Mouse (Mus musculus): ENCODE results near the gene Fam181b.

Gene Fam181b

DNA sequence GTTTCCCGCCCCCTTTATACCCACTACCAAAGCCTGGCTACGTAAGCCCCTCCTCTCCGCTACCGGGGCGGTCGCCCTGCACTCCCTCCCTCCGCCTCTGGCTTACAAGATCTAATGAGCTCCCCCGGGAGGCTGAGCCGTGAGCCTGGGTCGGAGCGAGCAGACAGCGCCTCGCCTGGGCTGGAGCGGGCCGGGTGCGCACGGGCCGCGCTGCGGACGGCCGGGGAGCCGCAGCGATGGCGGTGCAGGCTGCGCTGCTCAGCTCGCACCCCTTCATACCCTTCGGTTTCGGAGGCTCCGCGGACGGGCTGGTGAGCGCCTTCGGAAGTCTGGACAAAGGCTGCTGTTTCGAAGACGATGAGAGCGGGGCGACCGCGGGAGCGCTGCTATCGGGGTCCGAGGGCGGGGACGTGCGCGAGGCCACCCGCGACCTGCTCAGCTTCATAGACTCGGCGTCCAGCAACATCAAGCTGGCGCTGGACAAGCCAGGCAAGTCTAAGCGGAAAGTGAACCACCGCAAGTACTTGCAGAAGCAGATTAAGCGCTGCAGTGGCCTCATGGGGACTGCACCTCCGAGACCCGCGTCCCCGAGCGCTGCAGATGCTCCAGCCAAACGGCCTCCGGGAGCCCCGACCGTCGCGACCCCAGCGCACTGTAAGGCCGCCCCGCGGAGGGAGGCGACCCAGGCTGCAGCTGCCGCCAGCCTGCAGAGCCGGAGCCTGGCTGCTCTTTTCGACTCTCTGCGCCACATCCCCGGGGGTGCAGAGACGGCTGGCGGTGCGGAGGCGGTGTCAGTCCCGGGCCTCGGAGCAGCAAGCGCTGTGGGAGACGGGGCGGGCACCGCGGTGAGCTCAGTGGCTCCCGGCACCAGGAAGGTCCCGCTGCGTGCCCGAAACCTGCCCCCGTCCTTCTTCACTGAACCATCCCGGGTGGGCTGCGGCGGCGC lies at the start of gene Fam181b:
Gene Fam181b, plus strand, starts transcription at position 81 of the 946 bp plus-strand sequence.
- DNase-seq, result peak; percentile 77

DNA sequence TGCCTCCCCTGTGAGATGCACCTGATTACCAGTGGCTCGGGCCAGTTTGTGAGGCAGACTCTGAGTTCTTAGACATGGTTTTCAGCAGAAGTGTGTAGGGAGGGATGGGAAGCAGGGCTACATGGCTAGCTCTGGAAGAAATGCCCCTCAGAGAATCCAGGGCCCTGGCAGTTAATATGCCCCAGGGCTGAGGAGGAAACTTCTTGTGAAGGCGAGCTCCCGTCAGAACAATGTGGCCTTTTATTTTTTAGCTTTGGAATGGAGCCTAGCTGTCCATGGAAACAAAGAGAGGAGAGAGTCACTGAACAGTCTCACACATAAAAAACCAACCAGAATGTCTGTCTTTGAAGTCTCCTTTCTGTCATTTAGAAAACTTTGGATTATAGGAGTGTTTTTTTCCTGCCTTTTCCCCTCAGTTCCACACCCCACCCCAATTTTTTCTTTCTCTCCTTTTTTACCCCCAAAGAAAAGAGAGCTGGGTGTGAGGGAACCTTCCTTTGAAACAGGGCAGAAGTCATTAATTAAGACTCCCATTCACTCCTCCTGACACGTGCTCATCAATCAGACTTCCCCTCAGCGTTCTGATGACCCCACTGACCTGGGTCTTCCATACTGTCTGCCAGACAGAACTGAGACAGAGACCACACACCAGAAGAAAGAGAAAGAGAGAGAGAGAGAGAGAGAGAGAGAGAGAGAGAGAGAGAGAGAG lies 41.7 kb upstream of the Fam181b start:
- DNase-seq, result no peak

DNA sequence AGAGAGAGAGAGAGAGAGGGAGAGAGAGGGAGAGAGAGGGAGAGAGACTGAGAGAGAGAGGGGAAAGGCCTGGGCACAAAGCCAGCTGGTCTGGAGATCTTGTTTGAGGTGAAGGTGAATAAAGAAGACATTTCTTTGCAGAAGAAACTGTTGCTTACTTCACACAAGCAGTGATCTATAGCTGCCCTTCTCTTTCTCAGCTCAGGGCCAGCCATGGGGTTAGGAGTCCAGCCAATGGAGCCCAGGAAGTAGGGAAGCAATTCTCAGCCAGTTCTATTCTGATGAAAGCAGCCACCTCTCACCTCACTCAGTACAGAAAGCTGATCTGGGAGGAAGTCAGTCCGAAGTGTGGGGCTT lies 41.2 kb upstream of the Fam181b start:
- no peak for DNase-seq

DNA sequence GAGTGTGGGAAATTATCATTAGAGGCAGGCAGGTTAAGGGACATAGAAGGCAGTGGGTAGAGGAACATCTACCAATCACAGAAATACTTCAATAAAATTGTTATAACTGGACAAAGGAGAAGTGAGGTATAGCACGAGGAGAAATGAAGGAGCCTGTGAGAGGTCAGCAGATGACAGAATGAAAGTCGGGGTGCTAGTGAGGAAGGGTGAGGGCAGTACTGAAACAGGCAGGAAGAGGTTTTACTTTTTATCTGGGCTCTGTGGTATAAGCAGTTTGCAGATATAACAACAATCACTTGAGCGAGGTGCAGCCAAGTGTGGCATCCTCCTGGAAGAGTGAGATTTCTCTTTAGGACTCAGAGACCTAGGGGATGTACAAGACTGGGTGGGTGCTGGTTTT lies 40.1 kb upstream of the Fam181b start:
- no peak for DNase-seq

DNA sequence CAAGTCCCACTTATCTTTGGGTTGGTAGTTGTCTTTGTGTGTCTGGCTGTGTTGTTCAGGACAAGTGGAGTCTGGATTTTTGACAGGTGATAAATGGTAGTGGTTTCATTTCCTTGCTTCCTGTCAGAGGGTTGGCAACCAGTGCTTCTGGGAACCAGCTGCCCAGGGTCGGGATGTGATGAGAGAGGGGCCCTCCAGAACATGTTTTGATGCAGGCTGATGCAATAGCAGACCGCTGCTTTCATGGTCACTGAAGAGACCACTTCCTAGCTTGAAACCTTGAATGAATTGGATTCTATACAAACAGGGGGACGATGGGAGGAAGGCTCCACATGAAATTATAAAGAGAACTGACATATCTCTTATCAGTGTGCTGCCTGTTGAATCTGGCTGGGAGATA lies 35.3 kb upstream of the Fam181b start:
- DNase-seq, result no peak

DNA sequence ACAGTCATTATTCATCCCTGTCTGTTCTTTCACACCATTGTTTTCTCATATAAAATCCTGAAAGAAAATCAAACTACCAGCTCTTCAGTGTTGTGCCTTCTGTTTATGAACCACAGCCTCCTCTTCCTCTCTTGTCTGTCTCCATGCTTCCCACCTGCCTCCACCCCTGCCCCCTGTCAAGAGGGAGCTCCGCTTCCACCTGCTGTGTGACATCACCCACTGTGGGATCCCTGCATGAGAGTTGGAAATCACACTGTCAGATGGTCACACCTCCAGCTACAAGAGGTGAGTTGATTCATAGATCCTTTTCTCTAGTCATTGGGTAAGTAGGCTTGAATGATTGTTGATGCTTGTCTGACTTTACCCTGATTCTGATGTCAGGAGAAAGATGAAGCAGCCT lies 34.9 kb upstream of the Fam181b start:
- DNase-seq, result no peak

DNA sequence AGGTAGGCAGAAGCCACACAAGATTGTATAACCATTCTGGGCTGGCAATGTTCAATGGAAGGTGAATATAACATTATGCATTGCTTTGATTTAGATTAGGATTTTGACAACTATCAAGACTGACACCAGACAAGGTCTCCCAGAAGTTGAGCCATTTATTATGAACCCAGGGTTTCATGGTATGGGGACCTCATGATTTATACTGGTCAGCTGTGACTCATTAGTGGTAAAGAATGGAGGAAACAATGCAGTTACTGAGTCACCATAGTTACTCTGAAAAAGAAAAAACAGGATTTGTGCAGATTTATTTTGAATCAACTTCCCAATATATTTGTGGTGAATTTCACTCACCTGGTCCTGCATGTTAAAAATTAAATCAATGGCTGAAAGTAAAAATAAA lies 18.8 kb upstream of the Fam181b start:
- no peak for DNase-seq

DNA sequence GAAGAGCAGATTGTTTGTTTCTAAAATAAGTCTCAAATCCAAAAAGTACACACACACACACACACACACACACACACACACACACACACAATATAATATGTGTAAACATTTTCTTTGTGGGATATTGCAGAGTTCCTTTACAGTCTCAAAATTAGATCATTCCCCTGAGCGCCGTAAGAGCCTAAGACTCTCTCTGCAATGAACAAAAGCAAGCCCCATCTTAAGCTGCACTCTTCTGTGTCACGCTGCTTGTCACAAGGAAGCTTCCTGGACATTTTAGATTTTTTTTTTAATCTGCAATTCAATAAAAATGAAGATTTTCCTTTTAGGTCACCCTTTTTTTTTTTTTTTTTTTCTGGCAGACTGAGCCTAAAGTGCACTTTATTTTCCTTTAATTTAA lies 17.9 kb upstream of the Fam181b start:
- no peak for DNase-seq

DNA sequence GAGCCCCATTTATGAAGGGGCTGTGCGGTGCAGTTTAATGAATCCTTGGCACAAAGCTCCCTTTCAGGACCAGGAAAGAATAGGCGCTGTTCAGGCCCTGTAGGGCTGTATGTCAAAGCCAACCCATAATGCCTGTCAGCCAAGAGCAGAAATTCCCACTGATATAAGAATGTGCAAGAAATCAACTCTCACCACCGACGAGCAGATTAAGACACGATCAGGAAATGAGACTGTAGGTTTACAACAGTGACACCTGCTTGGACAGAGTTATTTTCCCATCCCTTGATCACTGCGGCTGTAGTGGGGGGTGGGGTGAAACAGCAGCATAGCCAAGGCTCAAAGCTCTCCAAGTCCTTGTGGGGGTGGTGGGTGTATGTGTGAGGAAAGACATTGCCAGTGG lies 17.5 kb upstream of the Fam181b start:
- DNase-seq, result peak; percentile 8

DNA sequence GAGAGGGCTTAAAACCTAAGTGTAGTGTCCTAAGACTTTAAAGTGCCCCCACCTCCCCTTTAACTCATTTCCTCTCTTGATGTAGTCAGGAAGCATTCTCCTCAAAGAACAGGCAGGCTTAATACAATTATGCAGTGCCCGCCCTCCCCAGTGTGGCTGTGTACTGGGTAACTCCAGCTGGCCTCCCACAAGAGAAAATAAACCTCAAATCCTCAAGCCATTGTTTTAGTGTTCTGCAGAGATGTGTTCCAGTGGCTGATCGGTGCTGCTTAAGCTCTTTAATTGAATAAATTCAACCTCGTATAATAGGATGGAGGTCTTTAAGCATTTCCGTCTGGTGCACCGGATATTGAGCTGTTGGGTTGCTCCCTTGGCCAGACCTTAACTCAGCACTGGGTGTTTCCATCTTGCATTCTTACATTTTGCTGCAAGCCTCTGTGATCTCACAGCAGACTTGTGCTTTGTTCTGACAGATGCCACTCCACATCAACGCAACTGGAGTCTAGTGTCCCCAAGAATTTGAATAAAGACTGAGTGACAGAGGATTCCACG lies 12.1 kb upstream of the Fam181b start:
- no peak for DNase-seq

DNA sequence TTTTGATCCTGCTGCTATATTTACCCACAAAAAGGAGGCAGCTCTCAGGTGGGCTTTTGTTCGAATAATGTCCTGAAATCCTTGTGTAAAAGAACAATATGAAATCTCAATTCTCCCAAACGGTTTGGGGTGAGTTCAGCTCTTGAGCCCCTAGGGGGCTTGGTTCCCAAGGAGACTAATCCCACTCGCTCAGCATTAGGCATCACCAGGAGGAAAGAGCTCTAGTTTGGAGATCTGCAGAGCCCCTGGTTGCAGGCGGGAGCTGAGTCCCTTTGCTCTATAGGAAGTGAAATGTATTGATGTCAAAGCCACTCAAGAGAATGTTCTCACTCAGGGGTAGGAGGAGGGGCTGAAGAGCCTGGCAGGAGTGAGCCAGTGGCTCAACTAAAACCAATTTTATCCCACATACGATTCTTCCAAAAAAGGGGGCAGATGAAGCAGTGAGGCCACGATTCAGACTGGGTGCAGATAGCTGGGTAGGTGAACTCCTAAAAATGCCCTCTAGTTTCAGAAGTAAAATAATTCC lies 3.2 kb upstream of the Fam181b start:
- DNase-seq, result no peak

DNA sequence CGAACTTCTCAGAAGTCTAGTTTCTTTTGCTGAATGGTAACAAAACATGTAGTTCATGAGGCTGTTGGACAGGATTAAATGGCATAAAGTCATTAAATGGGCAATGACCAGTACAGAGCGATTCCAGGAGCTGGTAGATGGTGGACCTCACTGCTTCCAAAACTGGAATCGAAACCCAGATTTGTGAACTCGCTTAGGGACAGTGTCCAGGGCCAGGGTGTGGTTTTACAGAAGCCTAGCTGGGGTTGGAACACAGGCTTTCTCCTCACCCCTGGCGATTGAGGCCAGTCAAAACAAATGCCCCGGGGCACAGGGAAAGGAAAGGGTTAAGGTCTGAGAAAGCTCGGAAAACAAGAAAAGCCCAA lies 263 bp upstream of the Fam181b start:
- DNase-seq, result no peak

DNA sequence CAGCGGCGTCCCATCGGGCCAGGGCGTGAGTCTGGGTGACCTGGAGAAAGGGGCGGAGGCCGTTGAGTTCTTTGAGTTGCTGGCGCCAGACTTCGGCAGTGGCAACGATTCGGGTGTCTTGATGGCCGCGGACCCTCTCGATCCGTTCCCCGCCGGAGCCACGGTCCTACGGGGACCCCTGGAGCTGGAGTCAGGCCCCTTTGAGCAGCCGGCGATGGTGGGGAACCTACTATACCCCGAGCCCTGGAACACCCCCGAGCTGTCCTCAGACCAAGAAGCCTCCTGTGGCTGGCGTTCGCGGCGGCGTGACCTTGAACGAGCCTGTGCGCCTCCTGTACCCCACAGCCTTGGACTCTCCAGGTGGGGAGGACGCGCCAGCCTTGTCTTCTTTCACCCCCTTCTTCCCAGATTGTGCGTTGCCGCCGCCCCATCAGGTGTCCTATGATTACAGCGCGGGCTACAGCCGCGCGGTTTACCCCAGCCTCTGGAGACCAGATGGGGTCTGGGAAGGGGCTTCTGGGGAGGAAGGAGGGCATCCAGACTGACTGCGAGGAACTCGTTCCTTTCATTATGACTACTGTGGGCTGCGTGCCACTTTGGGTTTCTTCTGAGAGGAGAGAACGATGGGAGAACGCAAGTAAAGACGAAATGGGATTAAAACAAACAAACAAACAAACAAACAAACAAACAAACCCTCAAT lies 1.2 kb downstream of the Fam181b start:
- DNase-seq, result peak; percentile 41

DNA sequence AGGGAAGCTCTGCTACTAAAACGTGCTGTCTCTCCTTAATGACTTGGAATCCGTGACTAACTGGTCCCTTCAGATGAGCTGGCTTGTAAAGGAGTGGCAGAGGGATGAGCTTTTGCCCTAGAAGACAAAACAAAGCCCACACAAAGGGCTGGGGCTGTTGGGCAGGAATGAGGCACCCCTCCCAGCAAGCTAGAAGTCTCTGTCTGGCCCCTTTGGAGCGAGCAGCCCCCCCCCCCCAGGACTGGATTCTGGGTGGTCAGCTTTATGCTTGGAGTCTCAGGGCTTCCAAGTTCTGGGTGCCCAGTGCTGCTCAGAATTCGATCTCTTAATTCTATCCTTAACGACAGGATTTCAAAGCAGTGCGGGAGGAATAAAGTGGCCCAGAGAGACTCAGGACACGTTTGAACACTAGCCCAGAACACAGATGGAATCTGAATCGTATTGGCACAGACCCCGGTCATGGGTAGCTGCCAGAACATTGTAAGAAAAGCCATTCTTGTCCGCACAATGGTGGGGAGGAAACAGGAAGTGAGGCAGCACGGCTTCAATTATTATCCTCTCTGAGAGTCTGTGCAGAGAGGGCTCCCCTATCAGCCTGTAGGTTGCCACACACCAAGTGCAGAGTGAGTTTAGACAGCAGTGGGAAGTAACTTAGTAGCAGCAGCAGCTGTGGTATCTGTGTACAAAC lies 13.8 kb downstream of the Fam181b start:
- DNase-seq, result peak; percentile 90

DNA sequence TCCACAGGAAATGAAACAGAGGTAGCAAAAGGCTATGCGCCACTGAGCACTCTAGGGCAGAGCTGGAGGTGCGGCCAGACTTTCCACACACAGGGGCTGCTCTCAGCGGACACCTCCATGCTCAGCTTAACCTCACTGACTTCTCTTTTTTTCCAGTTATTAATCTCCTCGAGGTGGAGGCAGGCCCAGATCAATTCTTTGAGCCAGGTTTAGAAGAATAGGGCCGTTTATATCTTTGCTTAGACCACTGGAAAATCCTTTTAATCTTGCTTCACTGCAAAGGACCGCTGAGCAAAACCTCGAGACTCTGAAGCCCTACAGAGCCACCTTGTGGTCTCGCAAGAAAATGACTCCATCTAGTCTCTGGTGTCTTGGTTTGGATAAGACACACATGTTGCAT lies 15.8 kb downstream of the Fam181b start:
- DNase-seq, result peak; percentile 58

DNA sequence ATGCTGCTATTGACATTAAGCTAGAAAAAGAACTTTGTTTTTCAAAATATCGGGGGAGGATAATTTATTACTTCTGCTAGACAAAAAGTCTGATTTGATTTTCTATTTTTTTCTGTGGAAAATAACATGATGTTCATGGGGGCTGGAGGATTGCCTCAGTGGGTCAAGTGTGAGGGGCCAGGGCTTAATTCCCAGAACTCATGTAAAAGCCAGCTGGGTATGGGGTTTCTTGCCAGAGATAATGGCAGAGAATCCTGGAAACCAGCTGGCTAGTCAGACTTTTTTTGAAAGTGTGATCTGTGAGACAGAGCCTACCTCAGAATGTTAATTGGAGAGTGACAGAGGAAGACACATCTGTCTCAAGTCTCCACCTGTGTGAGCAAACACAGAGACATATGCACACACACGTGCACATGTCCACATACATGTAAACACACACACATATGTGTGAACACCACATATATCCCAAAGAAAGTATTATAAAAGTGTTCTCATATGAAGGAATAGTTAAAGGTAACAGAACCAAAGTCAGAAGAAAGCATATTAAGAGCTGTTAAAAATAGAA lies 25.2 kb downstream of the Fam181b start:
- no peak for DNase-seq

DNA sequence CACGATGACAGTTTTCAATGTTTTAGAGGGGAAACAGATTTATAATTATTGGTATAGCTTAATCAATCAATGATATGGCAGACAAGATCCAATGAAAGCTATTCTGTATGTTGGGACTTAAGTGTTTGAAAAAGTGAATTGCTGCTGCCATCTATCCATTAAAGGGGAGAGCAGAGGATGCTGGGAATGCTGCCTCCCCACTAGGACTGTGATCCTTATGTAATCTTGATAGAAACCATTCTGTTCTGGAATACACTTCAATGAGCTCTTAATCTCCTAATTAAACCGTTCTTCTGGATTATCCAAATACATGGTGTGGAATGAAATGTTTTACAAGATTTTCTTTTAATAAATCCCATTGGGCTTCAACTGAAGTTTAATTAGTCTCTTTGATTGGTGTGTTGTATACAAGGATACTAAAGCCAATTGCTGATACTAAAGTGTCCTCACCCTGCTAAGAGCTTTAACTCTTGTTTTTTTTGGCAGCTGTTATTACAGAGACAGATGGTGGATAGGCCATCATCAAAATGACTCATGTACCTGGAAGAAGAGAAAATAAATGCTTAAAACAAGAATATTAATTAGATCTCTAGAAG lies 30.8 kb downstream of the Fam181b start:
- DNase-seq, result no peak

DNA sequence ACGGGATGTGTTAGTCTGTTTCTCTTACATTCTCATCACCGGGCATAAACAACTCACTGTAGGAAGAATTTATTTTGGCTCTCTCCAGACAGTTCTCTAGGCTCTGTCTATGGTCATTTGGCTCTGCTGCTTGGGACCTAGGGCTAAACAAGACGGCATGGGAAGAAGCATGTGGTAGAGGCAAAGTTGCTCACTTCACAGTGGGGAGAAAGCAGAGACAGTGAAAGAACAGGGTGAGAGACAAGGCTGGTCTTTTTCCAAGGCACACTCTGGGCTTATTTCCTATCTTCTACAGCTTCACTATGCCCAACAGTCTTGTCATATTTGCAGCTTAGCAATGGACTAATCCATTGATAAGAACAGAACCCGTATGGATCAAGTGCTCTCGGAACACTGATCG lies 31.4 kb downstream of the Fam181b start:
- DNase-seq, result peak; percentile 62

DNA sequence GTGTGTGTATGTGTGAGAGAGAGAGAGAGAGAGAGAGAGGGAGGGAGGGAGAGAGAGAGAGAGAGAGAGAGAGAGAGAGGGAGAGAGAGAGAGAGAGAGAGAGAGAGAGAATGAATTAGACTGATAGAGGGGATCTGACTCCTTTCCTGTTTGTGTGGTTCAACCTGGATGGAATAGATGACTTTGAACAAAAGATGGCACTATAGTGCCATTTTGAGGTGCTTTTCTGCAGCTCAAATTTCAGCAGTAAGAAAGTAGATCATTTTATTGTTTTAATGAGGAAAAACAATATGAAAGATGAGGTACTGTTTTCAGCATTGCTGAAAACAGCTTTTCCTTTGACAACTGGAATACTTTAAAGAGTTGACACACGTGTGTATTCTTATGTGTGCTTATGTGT lies 37.9 kb downstream of the Fam181b start:
- DNase-seq, result no peak

DNA sequence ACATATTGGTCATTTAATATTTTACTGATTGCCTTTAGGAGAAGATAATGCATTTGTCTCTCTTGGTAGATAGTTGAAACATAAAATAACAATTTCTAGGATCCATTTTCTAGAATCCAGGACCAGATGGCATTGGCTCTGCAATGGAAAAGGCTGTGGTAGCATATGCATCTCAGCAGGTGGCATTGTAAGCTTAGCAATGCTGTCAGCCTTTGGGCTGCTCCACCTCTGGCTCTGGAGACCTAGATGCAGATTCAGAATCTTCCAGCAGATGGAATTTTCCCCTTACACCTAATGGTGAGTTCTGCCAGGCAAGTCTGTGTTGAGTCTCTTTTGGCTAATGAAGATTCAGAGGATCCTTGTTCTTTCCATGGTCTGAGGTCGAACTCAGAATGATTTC lies 44.3 kb downstream of the Fam181b start:
- peak; percentile 64 for DNase-seq
